Mouse (Mus musculus) bone marrow macrophage, adult 2 months (primary cell): ENCODE data around the gene Gm3417.

Experiments used
- CTCF ChIP-seq: IDR thresholded peaks from 2 replicates; pipeline ENCODE4 v1.5.1; 2012; ENCODE audit warnings: low read depth, mild to moderate bottlenecking, low read length, moderate library complexity
- POLR2A ChIP-seq: IDR thresholded peaks from 2 replicates; pipeline ENCODE4 v1.6.1; 2012; ENCODE audit warnings: mild to moderate bottlenecking, low read depth, low read length, borderline replicate concordance

GRCm38 (mm10) chr17:14949161-14949827, 29.3 kb downstream of the Gm3417 start:
- TF ChIP-seq POLR2A = no peak
- TF ChIP-seq CTCF = no peak
